Mouse (Mus musculus) kidney, adult 2 months (tissue): ENCODE measurements around the gene Zfp64.

Source experiments
- CTCF ChIP-seq: fragments of 200-500 bp; conservative IDR thresholded peaks from 2 replicates; pipeline ENCODE4 v1.5.1; 2011; ENCODE audit warnings: low read depth, mild to moderate bottlenecking, control low read depth, low read length, moderate library complexity, mixed read lengths; ENCODE audit not compliant: insufficient read depth, insufficient read length
- POLR2A ChIP-seq: fragments of 200-500 bp; IDR thresholded peaks from one replicate; pipeline ENCODE4 v1.6.1; 2011; ENCODE audit warnings: low read depth, low read length, control low read depth

DNA sequence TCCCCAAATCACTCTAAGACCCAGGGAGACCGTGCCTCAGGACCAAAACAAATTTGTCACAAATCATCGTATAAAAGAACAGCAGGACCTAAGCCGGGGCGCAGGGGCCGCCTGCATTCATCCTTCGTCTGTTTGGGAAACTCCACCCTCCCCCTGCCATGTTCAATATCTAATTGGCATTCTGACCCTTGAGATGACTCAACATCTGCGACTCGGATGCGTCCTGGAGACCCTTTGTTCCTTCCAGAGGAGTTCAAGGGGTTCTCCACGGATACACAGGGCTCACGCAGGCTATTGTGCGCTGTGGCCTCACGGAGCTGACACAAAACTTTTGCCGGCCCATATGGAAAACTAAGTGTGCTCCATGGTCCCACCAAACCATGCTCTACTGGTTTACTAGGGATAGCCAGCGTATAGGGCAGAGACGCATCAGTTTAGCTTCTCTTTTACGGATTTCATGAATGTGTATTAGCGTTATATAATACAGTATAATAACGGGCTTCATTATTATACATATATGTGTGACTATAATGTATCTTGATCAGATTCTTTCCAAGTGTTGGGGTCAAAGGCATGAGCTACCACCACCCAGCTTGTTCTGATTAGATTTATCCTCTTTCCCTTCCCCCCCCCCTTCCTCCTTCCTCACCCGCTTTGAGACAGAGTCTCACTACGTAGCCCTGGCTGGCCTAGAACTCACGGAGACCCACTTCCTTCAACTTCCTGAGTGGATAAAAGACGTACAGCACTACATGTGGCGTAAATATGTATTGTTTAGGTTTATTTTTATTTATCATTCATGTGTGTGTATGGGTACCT lies 94.3 kb downstream of the Zfp64 start:
- TF ChIP-seq POLR2A, result no peak
- no peak for TF ChIP-seq CTCF
